Mouse (Mus musculus) ES-Bruce4 (cell line): ENCODE measurements around the gene Capn2.

Experiments used
- CTCF ChIP-seq: IDR thresholded peaks from one replicate; pipeline ENCODE4 v1.8.1; 2011; ENCODE audit warnings: low read depth, low read length
- EP300 ChIP-seq: IDR thresholded peaks from 2 replicates; pipeline ENCODE4 v1.6.1; 2011; ENCODE audit warnings: low read depth, low read length; ENCODE audit not compliant: insufficient read depth
- POLR2A ChIP-seq: IDR thresholded peaks from one replicate; pipeline ENCODE4 v1.8.1; 2011; ENCODE audit warnings: low read length; ENCODE audit not compliant: insufficient read depth

GRCm38 (mm10) chr1:182533583-182533982 lies 16.2 kb upstream of the Capn2 start:
- TF ChIP-seq EP300 (no peak), CTCF (no peak), POLR2A (no peak)
